Mouse (Mus musculus) left cerebral cortex, adult 18-20 months (tissue): ENCODE data around the gene Ttll6. TPM values are rescaled to one million over a fixed set of nuclear protein-coding genes. Genes with fewer than 3 reads are reported as not detected.

Experiments used
- DNase-seq, 2 experiments: peaks; one replicate each; pipeline ENCODE4 v3.0.0; 2021 to 2022; ENCODE audit warnings: low spot score in 2 of 2, mixed read lengths in 1 of 2
- total RNA-seq, 2 experiments: library from RNA; stranded (reverse); gene quantifications; 2 replicates each; pipeline ENCODE4 v1.2.3; 2021

Gene Ttll6
- total RNA-seq, 2 experiments from 2014 or later, result 0.12 TPM; not detected in 1

- no peak for DNase-seq
Measured at GRCm38 (mm10) chr11:96164769-96165168, 31.2 kb downstream of the Ttll6 start.

GRCm38 (mm10) chr11:96168125-96168524, 34.5 kb downstream of the Ttll6 start:
- DNase-seq, result no peak

- DNase-seq, result no peak
Measured at GRCm38 (mm10) chr11:96169016-96169415, 35.4 kb downstream of the Ttll6 start.

- no peak for DNase-seq
Measured at GRCm38 (mm10) chr11:96170711-96171379, 37.3 kb downstream of the Ttll6 start.

GRCm38 (mm10) chr11:96171601-96172000, 38.0 kb downstream of the Ttll6 start:
- DNase-seq, result no peak

GRCm38 (mm10) chr11:96172511-96173287, 39.1 kb downstream of the Ttll6 start:
- DNase-seq, result no peak

- DNase-seq, result no peak
Measured at GRCm38 (mm10) chr11:96173288-96173840, 39.8 kb downstream of the Ttll6 start.

GRCm38 (mm10) chr11:96174881-96175280, 41.3 kb downstream of the Ttll6 start:
- DNase-seq, result no peak

- DNase-seq, result no peak
Measured at GRCm38 (mm10) chr11:96175511-96175910, 41.9 kb downstream of the Ttll6 start.

GRCm38 (mm10) chr11:96175951-96176530, 42.5 kb downstream of the Ttll6 start:
- DNase-seq, result no peak

GRCm38 (mm10) chr11:96176841-96177240, 43.3 kb downstream of the Ttll6 start:
- no peak for DNase-seq

GRCm38 (mm10) chr11:96177546-96178174, 44.1 kb downstream of the Ttll6 start:
- no peak for DNase-seq

GRCm38 (mm10) chr11:96178356-96178755, 44.8 kb downstream of the Ttll6 start:
- DNase-seq, result no peak

GRCm38 (mm10) chr11:96178911-96179503, 45.4 kb downstream of the Ttll6 start:
- DNase-seq, result no peak

- DNase-seq, result no peak
Measured at GRCm38 (mm10) chr11:96181061-96181460, 47.5 kb downstream of the Ttll6 start.

- no peak for DNase-seq
Measured at GRCm38 (mm10) chr11:96184233-96184632, 50.6 kb downstream of the Ttll6 start.

- DNase-seq, result no peak
Measured at GRCm38 (mm10) chr11:96187321-96187720, 53.7 kb downstream of the Ttll6 start.

GRCm38 (mm10) chr11:96189810-96190522, 56.4 kb downstream of the Ttll6 start:
- DNase-seq, result no peak

GRCm38 (mm10) chr11:96191132-96191531, 57.5 kb downstream of the Ttll6 start:
- no peak for DNase-seq
